Mouse (Mus musculus) brown adipose tissue, adult 24 weeks (tissue): ENCODE results near the gene Gm3739. TPM values are rescaled to one million over a fixed set of nuclear protein-coding genes. Genes with fewer than 3 reads are reported as not detected.
"Not testable (repeated sequence)": the region's sequence is repeated elsewhere in the genome, so short reads cannot be mapped to it uniquely, and the experiment has no call there.

Source experiments
- H3K27ac ChIP-seq: fragments of 200-500 bp; replicated peaks from 2 replicates; pipeline ENCODE4 v1.5.1; 2012; ENCODE audit warnings: low read depth, mild to moderate bottlenecking, low read length
- H3K4me1 ChIP-seq: fragments of 200-500 bp; 2 replicates; pipeline ENCODE4 v1.6.1; 2012; ENCODE audit warnings: low read length, mixed read lengths; ENCODE audit not compliant: control insufficient read depth, insufficient read depth, insufficient read length
- H3K4me3 ChIP-seq: fragments of 200-500 bp; 2 replicates; pipeline ENCODE4 v1.5.1; 2012; ENCODE audit warnings: low read depth, mild to moderate bottlenecking, low read length, moderate library complexity; ENCODE audit not compliant: insufficient read depth
- polyA plus RNA-seq: library from polyadenylated mRNA; stranded (reverse); fragments of >200 nt; gene quantifications from 2 replicates; pipeline ENCODE4 v1.2.4, GENCODE M21; 2012; ENCODE audit not compliant: missing spikeins, insufficient read depth, insufficient read length

Gene Gm3739
- polyA plus RNA-seq: not detected in 2 replicates

- not testable (repeated sequence) for H3K4me1 ChIP-seq
- peak within 1 kb of the TSS; percentile 86 for H3K27ac ChIP-seq
- peak within 1 kb of the TSS; percentile 54 for H3K4me3 ChIP-seq
Observed at GRCm38 (mm10) chr14:7314661-7315060, at the start of gene Gm3739. Gene Gm3739, minus strand, starts transcription at chr14:7315049.

- not testable (repeated sequence) for H3K4me1 ChIP-seq, H3K4me3 ChIP-seq, H3K27ac ChIP-seq
Observed at GRCm38 (mm10) chr14:7332295-7332694, 17.4 kb upstream of the Gm3739 start, which contains the start of gene Gm5797. Gene Gm5797, minus strand, starts transcription at chr14:7332395.

GRCm38 (mm10) chr14:7315093-7315492, 244 bp upstream of the Gm3739 start:
- Histone ChIP-seq H3K4me3 (peak overlapping the region; percentile 35), H3K27ac (0 out of 2 replicates have a peak overlapping the region, but pooled peaks have one; percentile 48)
- H3K4me1 ChIP-seq: not testable (repeated sequence)

GRCm38 (mm10) chr14:7264614-7265013, 50.2 kb downstream of the Gm3739 start, which contains the start of gene Gm3727:
Gene Gm3727, minus strand, starts transcription at chr14:7264714.
- H3K4me3 ChIP-seq, H3K4me1 ChIP-seq, H3K27ac ChIP-seq: not testable (repeated sequence)

Other genes with a start within 250 kb of the Gm3739 start
- gene Gm3696, start 214.4 kb downstream of the Gm3739 start, polyA plus RNA-seq: not detected in 2 replicates
- not detected in 2 replicates for gene Gm6676, start 189.6 kb downstream of the Gm3739 start, polyA plus RNA-seq
- gene Gm3512, start 140.5 kb downstream of the Gm3739 start, polyA plus RNA-seq: not detected in 2 replicates
- gene Gm16434, start 120.5 kb downstream of the Gm3739 start, polyA plus RNA-seq: not detected in 2 replicates
- not detected in 2 replicates for gene Gm3727, start 50.3 kb downstream of the Gm3739 start, polyA plus RNA-seq
- gene Gm5797, start 17.3 kb upstream of the Gm3739 start, polyA plus RNA-seq: not detected in 2 replicates
- gene Gm8374, start 50.1 kb upstream of the Gm3739 start, polyA plus RNA-seq: not detected in 2 replicates
- not detected in 2 replicates for gene Gm3755, start 135.9 kb upstream of the Gm3739 start, polyA plus RNA-seq
- not detected in 2 replicates for gene Gm3752, start 168.7 kb upstream of the Gm3739 start, polyA plus RNA-seq